Mouse (Mus musculus): ENCODE data around the gene Slc35f6.
"Not testable (repeated sequence)": the region's sequence is repeated elsewhere in the genome, so short reads cannot be mapped to it uniquely, and the experiment has no call there.

Gene Slc35f6

GRCm38 (mm10) chr5:30701373-30701772 is 53.6 kb downstream of the Slc35f6 start:
- not testable (repeated sequence) for DNase-seq (ENCODE audit: low spot score)

- no peak for DNase-seq (ENCODE audit: low spot score)
Observed at GRCm38 (mm10) chr5:30701866-30702265, 54.1 kb downstream of the Slc35f6 start.

Data from left cerebral cortex, adult 11 months (tissue).